Mouse (Mus musculus) ES-E14 (cell line): ENCODE measurements around the gene Cotl1. TPM values are rescaled to one million over a fixed set of nuclear protein-coding genes. Genes with fewer than 3 reads are reported as not detected.
A peak's percentile ranks its signal among the peaks of the same experiment; 100 is the strongest.

ENCODE experiments used
- DNase-seq: peaks from one replicate; pipeline ENCODE4 v3.0.0-alpha.2; 2013; ENCODE audit warnings: low read depth, low spot score
- H3K27ac ChIP-seq: 2 replicates; pipeline ENCODE4 v1.5.1; 2012; ENCODE audit warnings: low read depth, mild to moderate bottlenecking, low read length, moderate library complexity, mixed read lengths; ENCODE audit not compliant: poor library complexity, insufficient read depth, severe bottlenecking
- H3K36me3 ChIP-seq: 2 replicates; pipeline ENCODE4 v1.6.1; 2012; ENCODE audit warnings: mild to moderate bottlenecking, low read length, moderate library complexity, mixed read lengths; ENCODE audit not compliant: control insufficient read depth, poor library complexity, insufficient read depth, severe bottlenecking
- H3K4me1 ChIP-seq, 2 experiments: fragments of 150-350 bp in 1 of 2; sonication (generic) in 1 of 2; 2 replicates each; pipeline ENCODE4 v1.6.1; 2012; ENCODE audit warnings: low read length in 2 of 2, mild to moderate bottlenecking in 1 of 2, mixed read lengths in 1 of 2; ENCODE audit not compliant: control insufficient read depth in 2 of 2, insufficient read depth in 2 of 2, poor library complexity in 1 of 2
- H3K4me3 ChIP-seq, 2 experiments: fragments of 150-350 bp in 1 of 2; sonication (generic) in 1 of 2; 2 replicates each; pipeline ENCODE4 v1.5.1; 2012; ENCODE audit warnings: low read length in 2 of 2, low read depth in 1 of 2, mild to moderate bottlenecking in 1 of 2, mixed read lengths in 1 of 2; ENCODE audit not compliant: insufficient read depth in 1 of 2, poor library complexity in 1 of 2, severe bottlenecking in 1 of 2
- H3K9ac ChIP-seq: 2 replicates; pipeline ENCODE4 v1.6.1; 2012; ENCODE audit warnings: low read depth, mild to moderate bottlenecking, low read length, mixed read lengths; ENCODE audit not compliant: poor library complexity, insufficient read depth, severe bottlenecking
- H3K9me3 ChIP-seq: fragments of 150-350 bp; sonication (generic); 2 replicates; pipeline ENCODE4 v1.6.1; 2012; ENCODE audit warnings: low read depth, mild to moderate bottlenecking, low read length; ENCODE audit not compliant: control insufficient read depth, insufficient read depth
- CHD2 ChIP-seq: IDR thresholded peaks from 2 replicates; pipeline ENCODE4 v1.6.1; 2014; ENCODE audit warnings: mild to moderate bottlenecking, low read depth, low read length, inconsistent platforms
- HCFC1 ChIP-seq: IDR thresholded peaks from 2 replicates; pipeline ENCODE4 v1.6.1; 2012; ENCODE audit warnings: low read length, inconsistent platforms, borderline replicate concordance; ENCODE audit not compliant: insufficient read depth
- MAFK ChIP-seq: IDR thresholded peaks from 2 replicates; pipeline ENCODE4 v1.6.1; 2014; ENCODE audit warnings: mild to moderate bottlenecking, low read depth, low read length, inconsistent platforms; ENCODE audit not compliant: insufficient read depth
- ZC3H11A ChIP-seq: IDR thresholded peaks from 2 replicates; pipeline ENCODE4 v1.6.1; 2012; ENCODE audit warnings: low read depth, mild to moderate bottlenecking, inconsistent platforms, low read length, borderline replicate concordance
- ZNF384 ChIP-seq: IDR thresholded peaks from 2 replicates; pipeline ENCODE4 v1.6.1; 2012; ENCODE audit warnings: low read depth, low read length, inconsistent platforms
- in situ Hi-C, 2 experiments: fragments of 600-800 bp; cut with MboI; formaldehyde crosslinking; loops; one replicate each; pipeline ENCODE4 v1.15.1; 2025; ENCODE audit warnings: low sequenced_read_pairs in 2 of 2, inconsistent platforms in 1 of 2; ENCODE audit not compliant: unreplicated experiment in 2 of 2
- total RNA-seq: library from RNA; depleted of rRNA; stranded (reverse); fragments of 300-350 nt; gene quantifications from 2 replicates; pipeline ENCODE4 v1.2.3, GENCODE M21; 2012

Gene Cotl1
- total RNA-seq, 1 experiment: 73.3 TPM

DNA sequence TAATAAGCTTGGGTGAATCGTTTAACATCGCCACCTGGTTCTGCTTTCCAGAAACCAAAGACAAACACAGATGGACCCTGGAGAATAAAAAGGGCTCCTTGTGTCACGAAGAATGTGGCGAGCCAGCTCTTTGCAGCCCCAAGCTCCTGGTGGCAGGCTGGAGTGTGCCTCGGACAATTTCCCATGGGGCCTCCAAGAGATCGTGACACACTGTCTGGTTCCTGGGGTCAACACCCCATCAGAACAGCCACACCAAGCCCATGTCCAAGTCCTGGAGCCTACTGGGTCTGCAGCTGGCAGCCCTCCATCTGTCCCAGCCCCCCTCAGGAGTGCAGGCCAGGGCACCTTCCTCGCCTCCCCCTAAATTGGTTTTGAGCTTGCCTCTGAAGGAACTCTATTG, 62.6 kb downstream of the Cotl1 start:
- DNase-seq: no peak
- TF ChIP-seq ZNF384 (no peak), CHD2 (no peak), HCFC1 (no peak), MAFK (no peak), ZC3H11A (no peak)
- H3K4me3 ChIP-seq: peak overlapping the region; percentile 61 to 65
- no peaks in the 10 kb centered on the region for H3K9me3 ChIP-seq
- H3K4me1 ChIP-seq: peaks cover 0 to 4% of the 10 kb centered on the region in 2 experiments; a peak in 2 of 4 replicates
- no peaks in the 10 kb centered on the region for H3K36me3 ChIP-seq
- in situ Hi-C loops: loop anchor here in 1 of 2 experiments (10.0 kb wide), 1 partner anchor 93 kb away; no protein-coding TSS in a partner anchor
- H3K27ac ChIP-seq: no peak overlapping the region
- peak overlapping the region; percentile 65 for H3K9ac ChIP-seq

DNA sequence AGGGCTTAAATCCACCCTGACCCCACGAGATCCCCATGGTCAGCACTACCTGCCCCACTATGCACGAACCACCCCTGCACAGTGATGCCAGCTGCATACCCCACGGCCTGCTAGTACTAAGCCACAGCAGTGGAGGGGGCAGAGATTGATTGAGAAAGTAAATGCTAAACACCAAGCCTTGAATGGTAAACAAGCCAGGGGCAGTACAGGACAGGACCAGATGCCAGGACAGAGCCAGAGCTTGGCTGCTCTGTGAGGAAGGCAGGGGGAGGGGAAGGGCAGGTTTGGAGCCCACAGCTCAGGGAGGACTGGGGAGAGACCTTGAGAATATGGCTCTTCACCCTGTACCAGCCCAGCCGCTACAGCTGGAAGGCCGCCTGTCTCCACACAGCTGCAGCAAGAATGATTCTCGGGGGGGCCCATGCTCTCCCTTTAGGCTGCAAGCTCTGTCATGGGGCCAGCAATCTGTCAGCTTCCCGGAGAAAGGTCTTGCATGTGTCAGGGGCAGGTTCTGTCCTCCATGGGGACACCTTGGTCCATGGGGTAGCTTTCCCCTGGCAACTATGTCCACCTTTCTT, 63.6 kb downstream of the Cotl1 start:
- no peak overlapping the region for H3K9ac ChIP-seq
- no peak overlapping the region for H3K27ac ChIP-seq
- H3K4me3 ChIP-seq: no peak overlapping the region
- TF ChIP-seq ZC3H11A (no peak), HCFC1 (no peak), CHD2 (no peak), MAFK (no peak), ZNF384 (no peak)
- H3K9me3 ChIP-seq: no peaks in the 10 kb centered on the region
- no peaks in the 10 kb centered on the region for H3K36me3 ChIP-seq
- peaks cover 0 to 4% of the 10 kb centered on the region in 2 experiments; a peak in 2 of 4 replicates for H3K4me1 ChIP-seq
- in situ Hi-C loops: loop anchor here in 1 of 2 experiments (10.0 kb wide), 1 partner anchor 92 kb away; no protein-coding TSS in a partner anchor
- DNase-seq: no peak

DNA sequence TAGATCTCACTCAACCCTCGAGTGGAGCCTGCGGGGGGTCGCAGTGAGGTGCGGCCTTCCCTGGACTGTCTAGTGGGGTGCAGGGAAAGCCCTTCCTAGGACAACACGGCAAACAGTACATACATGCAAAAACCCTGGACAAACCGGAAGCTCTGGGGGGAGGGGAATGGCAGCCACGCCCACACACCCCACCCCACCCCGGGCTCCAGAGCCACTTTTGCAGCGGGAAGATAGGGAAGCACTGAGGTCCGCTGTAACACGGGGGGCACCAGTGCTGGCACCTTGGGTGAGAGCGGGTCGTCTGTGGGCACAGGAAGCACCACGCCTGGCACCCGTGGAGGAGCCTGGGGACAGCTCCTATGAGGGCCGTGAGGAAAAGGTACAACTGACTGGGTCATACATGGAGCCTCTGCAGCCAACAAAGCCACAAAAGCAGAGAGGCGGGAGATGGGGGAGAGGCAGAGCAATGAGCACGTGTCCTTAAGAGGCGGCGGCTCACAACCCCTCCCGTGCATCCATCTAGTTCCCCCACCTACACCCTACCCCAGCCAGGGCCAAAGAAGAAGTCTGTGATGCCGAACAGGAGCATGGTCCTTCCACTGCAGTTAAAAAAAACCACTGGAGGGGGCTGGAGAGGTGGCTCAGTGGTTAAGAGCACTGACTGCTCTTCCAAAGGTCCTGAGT, 74.4 kb downstream of the Cotl1 start:
- Histone ChIP-seq H3K27ac (no peak overlapping the region), H3K4me3 (peak overlapping the region in 1 of 2 experiments; percentile 31; a peak in 2 of 4 replicates), H3K36me3 (peaks cover 9% of the 10 kb centered on the region; the same call in 1 of the 2 replicates), H3K4me1 (peaks cover 0 to 10% of the 10 kb centered on the region in 2 experiments; a peak in 1 of 4 replicates), H3K9ac (0 out of 2 replicates have a peak overlapping the region, but pooled peaks have one; percentile 26), H3K9me3 (no peaks in the 10 kb centered on the region)
- no peak for TF ChIP-seq ZC3H11A
- no peak for TF ChIP-seq HCFC1
- no peak for TF ChIP-seq CHD2
- no peak for TF ChIP-seq ZNF384
- TF ChIP-seq MAFK: no peak
- no peak for DNase-seq
- in situ Hi-C loops: no loop called here

DNA sequence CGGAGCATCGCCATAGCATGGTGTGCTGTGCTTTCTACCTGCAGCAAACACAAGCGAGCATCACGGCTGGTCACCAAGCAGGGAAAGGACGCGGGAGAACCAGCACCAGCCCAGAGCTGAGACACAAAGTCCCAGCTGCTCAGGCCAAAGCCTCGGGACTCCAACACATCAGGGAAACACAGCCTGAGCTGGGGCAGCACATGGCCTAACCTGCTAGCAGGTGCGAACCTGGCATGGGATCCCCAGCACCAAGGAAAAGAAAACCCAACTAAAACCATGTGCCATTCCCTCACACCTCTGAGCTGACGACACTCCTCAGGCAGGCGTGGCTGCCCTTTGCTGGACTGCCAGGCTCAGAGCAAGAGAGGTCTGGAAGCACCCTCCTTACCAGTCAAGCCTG, 75.0 kb downstream of the Cotl1 start:
- DNase-seq: no peak
- Histone ChIP-seq H3K9ac (no peak overlapping the region), H3K27ac (no peak overlapping the region), H3K9me3 (no peaks in the 10 kb centered on the region), H3K4me3 (0 out of 4 replicates have a peak overlapping the region, but pooled peaks of 1 of the 2 experiments have one; percentile 31), H3K4me1 (peaks cover 0 to 10% of the 10 kb centered on the region in 2 experiments; a peak in 1 of 4 replicates), H3K36me3 (peaks cover 9% of the 10 kb centered on the region; the same call in 1 of the 2 replicates)
- no peak for TF ChIP-seq ZNF384
- no peak for TF ChIP-seq HCFC1
- TF ChIP-seq CHD2: no peak
- no peak for TF ChIP-seq ZC3H11A
- no peak for TF ChIP-seq MAFK
- in situ Hi-C loops: no loop called here
